ENCODE assay signal across 19 mouse cellular contexts in the genomic region with DNA sequence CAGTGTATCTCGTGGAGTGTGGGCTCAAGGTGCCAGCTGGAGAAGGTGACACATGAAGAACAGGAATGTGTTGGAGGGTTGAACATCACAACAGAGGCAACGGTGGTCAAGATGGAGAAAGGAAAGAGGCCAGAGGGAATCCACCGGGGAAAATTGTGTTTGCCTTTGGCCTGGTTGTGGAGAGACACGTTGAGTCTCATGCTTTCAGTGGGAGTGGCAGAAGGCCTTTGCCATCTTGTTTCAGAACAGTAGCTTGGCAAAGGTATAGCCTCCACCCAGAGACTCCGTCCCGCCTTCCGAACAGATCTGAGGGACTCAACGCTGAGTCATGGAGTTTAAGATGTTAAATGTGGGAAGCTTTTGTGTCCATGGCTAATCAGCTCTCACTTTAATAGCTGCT. TPM values are rescaled to one million over a fixed set of nuclear protein-coding genes. Genes with fewer than 3 reads are reported as not detected.
"Had no signal": no experiment of that assay in that cellular context is flagged by ENCODE, and none has a peak within 500 bp of the region (broad histone marks: within the 10 kb centered on the region; RNA-seq: fewer than 3 reads in every experiment).

No protein-coding gene starts in this region.

- H3K4me2 ChIP-seq: limb, embryonic 12.5 days; midbrain, embryonic 11.5 days; midbrain, embryonic 15.5 days; neural tube, embryonic 12.5 days had no signal

- H3K9ac ChIP-seq: limb, embryonic 12.5 days; midbrain, embryonic 15.5 days; neural tube, embryonic 12.5 days had no signal

- DNase-seq: kidney, adult 18-20 months; kidney, postnatal 10 days; kidney, postnatal 4 days; lung, adult 2 months; lung, postnatal 14 days; retina, postnatal 1 day; right cerebral cortex, postnatal 14 days; thymus, adult 18-20 months; thymus, postnatal 14 days had no signal

- H3K9me3 ChIP-seq: limb, embryonic 12.5 days; megakaryocyte, embryonic 14.5 days; midbrain, embryonic 15.5 days; neural tube, embryonic 12.5 days had no signal

- H3K27ac ChIP-seq: limb, embryonic 12.5 days; macrophage; midbrain, embryonic 15.5 days; neural tube, embryonic 12.5 days had no signal

- H3K27me3 ChIP-seq: limb, embryonic 12.5 days; midbrain, embryonic 15.5 days; neural tube, embryonic 12.5 days had no signal

- H3K36me3 ChIP-seq: limb, embryonic 12.5 days; midbrain, embryonic 15.5 days; neural tube, embryonic 12.5 days had no signal

- H3K4me1 ChIP-seq: midbrain, embryonic 15.5 days; neural tube, embryonic 12.5 days had no signal

- ATAC-seq: inflammation-experienced regulatory T-cells, adult 6 months; midbrain, embryonic 15.5 days had no signal

- H3K4me3 ChIP-seq: layer of hippocampus, adult 2 months; limb, embryonic 12.5 days; megakaryocyte, embryonic 14.5 days; midbrain, embryonic 15.5 days; neural tube, embryonic 12.5 days had no signal

RNA-seq across cellular contexts. Expression of gene Gm10638, which starts 20.2 kb away (rescaled TPM):
- total RNA-seq: liver, adult 2 months; monocyte, adult 5-6 weeks had no signal
- polyA plus RNA-seq: macrophage had no signal
